Mouse (Mus musculus): Measurements from ENCODE around the gene Nid2.

DNA sequence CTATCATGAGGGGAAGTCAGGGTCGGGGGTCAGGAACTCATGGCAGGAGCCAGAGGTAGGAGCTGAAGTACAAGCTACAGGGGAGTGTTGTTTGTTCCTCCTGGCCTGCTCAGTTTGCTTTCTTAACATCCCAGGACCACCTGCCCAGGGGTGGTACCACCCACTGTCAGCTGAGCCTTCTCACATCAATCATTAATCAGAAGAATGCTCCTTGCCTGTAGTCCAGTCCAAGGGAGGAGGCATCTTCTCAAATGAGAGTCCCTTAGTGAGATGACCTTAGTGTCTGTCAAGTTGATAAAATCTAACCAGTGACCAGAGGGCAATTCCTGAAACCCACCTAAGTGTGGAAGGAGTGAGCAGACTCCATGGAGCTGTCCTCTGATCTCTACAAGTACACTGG lies 37.4 kb downstream of the Nid2 start:
- TF ChIP-seq GATA1 (IDR thresholded peaks at IDR 0.05; ENCODE audit: borderline replicate concordance, low read length): no peak
- TF ChIP-seq FLI1 (IDR thresholded peaks at IDR 0.05; ENCODE audit: low read length): no peak
